Mouse (Mus musculus) spleen, postnatal 4 days (tissue): ENCODE measurements around the gene Pcnt.

ENCODE experiments used
- DNase-seq, 2 experiments: peaks; one replicate each; pipeline ENCODE4 v3.0.0; 2022; ENCODE audit warnings: low spot score in 2 of 2

Gene Pcnt

DNA sequence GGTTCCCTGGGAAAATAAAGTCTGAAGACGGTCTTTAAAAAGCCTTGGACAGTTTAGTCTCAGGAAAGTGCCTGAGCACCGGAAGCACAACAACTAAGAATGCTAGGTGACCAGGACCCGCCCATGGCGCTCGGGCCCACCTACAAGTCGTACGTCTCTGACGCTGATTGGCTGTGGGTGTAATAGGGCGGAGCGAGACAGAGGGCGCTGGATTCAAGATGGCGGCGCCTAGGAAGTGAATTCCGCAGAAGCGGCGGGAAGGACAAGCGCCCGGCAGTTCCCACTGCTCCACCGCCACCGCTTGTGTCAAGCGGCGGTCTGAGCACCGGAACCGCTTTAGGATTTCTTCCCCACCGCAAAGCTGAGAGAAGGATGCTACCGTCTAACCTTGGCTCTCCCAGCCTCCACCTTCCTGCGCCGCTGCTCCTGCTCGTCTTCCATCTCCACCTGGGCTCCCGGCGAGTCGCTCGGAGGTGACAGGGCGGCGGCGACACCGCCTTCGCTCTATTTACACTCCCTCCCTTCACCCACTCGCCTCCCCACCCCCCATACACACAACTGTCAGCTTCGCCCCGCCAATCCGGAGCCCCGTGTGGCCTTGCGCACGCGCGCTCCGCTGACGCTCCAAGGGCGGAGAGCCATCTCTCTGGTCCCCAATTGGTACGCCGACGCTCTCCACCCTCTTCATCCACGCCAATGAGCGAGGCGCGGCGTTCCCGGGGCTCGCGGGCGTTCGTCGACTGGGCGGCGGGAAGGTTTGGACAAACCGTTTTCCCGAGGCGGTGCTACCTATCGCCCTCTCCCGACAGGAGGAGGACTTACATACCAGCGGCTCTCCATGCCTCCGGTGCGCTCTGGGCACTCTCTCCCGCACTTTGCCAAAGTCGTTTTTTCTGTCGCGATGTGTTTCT lies at the start of gene Pcnt:
Gene Pcnt, minus strand, starts transcription at position 609 of the 911 bp plus-strand sequence.
- DNase-seq: peak; percentile 96 to 97

DNA sequence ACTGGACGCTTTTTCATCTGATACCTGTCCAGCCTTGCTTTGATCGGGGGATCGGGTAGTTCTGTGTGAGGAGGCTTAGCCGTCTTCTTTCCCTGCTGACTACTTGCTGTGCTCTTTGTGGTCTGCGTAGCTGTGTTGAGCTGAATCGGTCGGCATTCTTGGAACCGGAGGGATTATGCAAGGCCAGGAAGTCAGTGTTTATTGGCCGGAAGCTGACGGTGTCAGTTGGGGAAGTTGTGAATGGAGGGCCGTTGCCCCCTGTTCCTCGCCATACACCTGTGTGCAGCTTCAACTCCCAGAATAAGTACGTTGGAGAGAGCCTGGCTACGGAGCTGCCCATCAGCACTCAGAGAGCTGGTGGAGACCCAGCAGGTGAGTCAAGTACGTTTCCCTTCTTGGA lies 46.6 kb upstream of the Pcnt start:
- no peak for DNase-seq

DNA sequence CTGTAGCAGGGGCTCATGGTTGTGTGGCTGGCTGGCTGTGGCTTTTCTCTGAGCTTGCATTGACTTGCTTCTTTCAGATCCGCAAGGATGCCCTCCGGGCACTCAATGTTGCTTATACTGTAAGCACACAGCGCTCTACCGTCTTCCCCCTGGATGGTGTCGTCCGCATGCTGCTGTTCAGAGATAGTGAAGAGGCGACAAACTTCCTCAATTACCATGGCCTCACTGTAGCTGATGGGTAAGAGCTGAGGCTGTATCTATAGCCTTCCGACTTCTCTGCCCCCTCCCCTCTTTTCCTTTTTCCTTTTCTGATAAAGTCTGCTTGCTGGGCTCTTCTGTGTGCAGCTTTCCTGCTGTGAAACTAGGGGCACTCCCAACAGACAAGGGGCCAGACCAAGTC lies 45.7 kb upstream of the Pcnt start:
- DNase-seq: no peak

DNA sequence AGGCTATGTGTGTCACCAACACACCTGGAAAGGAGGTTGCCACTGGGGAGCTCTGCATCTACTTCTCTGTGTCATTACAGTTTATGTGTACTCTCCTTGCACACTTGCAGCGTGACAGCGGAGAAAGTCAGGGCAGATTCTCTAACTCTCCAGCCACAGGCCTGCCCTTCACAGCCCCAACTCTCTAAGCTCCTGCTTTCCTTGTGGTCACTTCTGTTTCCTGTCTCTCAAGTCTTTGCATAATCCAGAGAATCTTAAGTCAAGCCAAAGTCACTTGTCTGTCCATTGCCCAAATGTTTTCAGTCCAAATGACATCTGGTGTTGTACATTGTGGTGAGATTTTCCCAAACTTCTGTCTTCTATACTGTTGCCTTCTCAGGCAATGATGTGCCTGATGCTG lies 43.7 kb upstream of the Pcnt start:
- no peak for DNase-seq

DNA sequence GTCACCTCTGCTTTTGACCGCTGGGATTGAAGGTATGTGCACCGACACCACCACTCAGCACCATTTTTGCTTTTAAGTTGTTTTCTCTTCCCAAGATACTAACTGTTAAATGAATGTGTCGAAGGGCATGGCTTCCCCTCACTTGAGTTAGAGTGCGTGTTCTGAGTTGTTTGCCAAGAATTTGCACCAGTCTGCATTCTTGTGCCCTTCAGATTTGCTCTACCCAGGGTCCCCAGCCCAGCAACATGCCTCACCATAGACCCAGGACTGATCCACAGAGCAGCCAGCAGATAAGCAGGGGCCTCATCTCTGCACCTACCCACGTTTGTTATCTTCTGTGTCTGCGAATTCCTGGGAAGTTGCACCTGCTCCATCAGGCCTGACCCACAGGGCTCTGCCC lies 38.9 kb upstream of the Pcnt start:
- DNase-seq: no peak

DNA sequence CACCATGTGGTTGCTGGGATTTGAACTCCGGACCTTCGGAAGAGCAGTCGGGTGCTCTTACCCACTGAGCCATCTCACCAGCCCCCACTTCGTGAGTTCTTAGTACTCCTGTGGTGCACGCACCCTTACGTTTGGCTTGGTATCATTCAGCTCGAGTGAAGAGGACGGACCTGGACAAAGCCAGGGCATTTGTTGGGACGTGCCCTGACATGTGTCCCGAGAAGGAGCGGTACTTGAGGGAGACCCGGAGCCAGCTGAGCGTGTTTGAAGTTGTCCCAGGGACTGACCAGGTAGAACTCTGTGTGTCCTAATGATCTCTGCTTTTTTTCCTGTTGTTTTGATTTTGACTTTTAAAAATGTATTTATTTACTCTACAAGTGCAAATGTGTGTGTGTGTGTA lies 38.3 kb upstream of the Pcnt start:
- no peak for DNase-seq

DNA sequence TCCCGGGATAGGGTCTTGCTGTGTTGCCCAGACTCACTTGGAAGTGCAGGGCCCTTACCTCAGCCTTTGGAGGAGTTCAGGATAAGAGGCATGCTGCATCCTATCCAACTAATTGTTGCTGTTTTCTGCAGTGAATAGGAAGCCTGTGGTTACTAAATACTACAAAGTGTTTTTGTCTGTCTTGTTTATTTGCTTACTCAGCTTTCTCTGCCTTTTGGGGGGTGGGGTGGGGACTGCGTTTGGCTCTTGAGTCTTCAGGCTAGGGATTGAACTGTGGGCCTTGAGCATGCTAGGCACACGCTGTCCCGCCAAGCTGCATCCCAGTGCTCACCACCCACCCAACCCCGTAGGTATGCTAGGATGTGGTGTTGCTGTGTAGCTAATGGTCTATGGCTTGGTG lies 31.2 kb upstream of the Pcnt start:
- DNase-seq: no peak

DNA sequence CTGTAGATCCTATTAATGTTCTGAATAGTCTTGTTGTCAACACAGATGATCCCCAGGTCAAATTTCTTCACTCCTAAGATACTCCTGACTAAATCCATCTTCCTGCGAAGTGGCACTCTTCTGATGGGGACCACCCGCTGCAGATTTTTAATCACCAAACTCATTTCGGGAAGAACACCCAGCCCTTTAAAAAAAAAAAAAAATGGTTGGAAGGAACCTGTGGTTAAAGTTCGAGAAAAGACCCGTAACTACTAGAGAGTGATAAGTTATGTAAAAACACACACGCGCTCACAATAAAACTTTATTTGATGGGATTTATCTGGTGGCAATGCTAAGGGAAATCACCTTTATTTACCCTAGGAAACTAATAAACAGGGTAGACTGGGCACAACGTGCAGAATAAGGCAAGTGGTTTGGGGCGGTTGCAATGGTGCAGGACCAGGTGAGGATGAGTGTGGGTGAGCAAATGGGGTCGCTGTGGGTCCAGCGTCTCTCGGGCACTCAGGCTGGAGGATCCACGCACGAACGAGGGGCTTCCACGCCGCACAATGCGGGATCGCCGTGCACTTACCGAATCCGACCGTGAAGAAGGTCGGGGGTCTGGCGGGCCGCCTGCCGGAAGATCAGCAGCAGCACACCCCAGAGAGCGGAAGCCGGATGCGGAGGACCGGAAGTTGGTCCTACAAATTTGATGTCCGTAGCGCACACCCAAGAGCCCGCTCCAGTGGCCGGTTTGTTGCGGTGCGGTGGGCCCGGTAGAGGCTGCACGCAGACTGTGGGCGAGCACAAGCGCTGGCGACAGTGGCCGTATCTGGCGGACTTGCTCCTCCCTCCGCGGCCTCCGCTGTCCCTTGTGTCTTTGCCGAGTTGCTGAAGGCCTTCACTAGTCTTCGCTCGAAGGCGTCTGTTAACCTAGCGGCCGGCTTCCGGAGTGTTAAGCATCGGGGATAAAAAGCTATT lies 25.9 kb upstream of the Pcnt start, which contains the start of the genes Mcm3ap and Ybey:
Gene Mcm3ap, plus strand, starts transcription at position 725 of the 960 bp plus-strand sequence.
Gene Ybey, minus strand, starts transcription at position 912 of the 960 bp plus-strand sequence.
- DNase-seq: peak; percentile 84 to 93

DNA sequence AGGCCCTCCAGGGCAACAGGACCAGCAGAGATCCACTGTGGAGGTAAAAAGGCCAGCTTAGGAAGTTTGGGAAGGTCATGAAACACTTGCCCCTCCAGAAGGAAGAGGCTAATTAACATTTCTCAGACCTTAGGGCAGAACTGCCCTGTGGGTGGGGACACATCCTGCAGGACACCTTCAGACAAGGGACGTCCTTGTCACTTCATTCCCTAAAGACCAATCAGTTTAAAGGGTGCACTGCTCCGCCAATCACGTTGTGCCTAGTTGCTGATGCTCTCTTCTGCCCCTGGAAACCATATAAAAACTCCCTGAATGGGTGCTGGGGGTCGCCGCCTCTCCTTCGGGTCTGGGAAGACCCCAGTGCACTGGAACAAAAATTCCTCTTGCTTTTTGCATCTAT lies 20.1 kb upstream of the Pcnt start:
- DNase-seq: no peak

DNA sequence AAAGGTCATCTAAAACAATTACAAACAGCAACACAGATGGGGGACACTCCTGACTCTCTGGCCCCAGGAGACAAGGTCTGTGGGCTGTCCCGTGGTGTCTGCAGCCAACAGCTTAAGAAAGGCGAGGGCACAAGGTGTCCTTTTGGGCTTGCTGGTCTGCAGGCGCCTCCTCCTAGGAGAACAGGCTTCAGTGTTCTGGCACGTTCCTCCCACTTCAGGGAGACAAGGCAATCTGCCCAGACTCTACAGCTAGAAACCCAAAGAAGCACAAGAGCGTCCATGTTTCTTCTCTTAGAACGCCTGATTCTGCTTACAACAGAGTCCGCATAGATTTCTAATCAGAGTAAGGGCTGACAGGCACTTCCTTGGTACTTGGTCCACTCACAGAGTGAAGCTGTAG lies 19.7 kb upstream of the Pcnt start:
- DNase-seq: no peak

DNA sequence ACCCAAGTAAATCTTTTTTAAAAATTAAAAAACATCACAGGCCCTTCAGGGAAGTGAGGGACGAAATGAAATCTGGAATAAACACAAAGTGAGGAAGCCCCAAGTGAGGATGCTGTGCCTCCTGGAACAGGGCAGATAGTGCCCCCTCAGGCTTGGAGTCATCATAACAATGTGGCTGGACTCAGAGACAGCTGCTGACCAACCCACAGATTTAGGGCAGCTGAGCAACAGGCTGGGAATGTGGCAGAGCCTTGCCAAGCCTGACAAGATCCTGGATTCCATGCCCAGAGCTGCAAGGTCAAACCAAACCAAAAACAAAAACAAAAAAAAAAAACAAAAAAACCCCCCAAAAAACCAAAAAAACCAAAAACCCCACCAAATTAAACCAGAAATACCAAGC lies 18.7 kb upstream of the Pcnt start:
- no peak for DNase-seq

DNA sequence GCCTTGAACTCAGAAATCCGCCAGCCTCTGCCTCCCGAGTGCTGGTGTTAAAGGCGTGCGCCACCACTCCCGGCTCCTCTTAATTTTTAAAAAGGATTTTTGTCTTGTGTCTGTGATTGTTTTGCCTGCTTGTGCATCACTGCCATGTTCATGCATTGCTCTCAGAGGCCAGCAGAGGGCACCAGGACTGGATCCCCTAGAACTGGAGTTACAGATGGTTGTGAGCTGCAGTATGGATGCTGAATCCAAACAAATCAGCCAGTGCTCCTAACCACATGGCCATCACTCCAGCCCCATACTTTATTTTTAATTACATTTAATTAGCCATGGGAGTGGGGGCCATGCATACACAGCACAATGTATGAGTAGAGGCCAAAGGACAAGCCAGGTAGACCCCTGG lies 12.7 kb upstream of the Pcnt start:
- peak in 1 of 2 experiments; percentile 71 for DNase-seq

DNA sequence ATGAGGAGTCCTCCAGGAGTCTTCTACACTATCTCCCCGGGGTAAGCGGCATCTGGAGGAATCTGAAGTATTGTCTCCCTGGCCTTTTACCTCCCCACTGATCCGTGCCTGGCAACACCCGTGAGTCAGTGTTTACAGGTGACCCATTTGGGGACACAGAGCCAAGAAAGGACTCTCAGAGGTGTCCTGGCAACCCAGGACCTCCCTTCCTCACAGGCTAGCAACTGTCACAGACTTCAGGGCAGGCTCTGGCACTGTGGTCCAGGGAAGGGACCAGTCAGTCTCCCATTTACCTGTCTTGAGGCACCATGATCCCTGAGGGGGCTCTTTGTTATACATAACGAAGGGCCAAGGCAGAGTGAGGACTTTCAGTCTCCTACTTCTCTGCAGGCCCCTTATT lies 6.3 kb upstream of the Pcnt start, which contains the start of gene 2610028H24Rik:
Gene 2610028H24Rik, plus strand, starts transcription at position 231 of the 400 bp plus-strand sequence.
- no peak for DNase-seq

DNA sequence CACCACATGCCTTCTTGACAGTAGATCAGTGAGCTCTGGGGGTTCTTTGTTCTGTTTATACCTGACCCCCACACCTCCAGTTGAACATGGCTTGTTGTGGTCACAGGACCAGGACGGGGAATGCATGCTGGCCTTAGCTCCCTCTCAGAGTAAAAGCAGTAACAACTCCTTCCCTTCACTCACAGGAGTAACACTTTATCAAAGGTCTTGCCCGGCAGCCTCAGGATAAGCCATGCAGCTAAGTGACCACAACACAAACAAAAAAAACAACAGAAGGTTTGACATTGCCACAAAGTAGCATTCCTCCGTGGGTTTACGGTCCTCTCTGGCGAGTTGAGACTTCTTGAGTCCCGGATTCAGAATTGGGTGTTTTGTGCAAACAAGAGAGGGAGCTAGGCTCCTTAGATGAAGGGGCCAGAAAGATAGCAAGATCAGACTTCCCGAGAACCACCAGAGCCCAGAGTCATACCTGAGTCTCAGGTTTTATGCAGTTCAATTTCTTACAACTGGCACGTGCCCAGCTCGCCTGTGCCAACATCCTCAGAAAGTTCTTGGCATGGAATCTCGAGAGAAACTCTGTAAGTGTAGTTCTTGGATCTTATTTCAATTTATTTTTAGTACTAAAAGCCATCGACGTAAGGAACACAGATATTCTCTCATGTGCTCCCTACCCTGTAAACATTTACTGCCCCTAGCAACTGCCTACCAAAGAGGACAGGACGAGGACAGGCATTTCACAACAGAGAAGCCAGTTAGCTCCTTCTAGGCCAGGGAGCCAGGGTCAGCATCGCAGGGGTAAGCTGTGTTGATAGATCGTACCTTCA lies 5.0 kb upstream of the Pcnt start:
- no peak for DNase-seq

DNA sequence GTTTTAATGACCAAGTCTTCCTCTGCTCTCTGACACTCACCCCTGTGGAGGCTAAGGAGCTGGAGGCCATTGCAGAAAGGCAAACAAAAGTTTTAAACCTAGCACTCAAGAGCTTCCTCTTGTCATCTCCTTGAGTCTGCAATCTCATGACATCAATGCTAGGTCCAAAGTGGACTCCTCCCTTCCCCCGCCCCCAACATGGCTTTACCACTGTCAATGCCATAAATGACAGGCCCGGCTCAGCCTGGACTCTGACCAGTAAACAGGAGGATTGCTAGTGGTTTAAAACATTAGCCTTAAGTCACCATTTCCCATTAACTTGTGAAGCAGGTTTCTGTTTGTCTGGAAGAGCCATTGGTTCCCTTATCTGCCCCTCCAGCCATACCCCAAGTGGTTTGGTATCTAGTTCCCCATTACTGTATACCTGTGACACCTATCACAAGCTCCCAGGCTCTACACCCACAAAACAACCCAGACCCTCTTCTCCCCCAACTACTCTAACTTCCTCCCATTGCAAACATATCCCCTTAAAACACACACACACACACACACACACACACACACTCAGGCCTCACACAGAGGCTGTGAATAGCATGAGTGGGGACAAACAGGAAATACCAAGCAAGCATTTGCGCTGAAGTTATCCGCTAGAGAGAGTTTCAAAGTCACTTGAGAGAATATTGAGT lies 3.6 kb upstream of the Pcnt start:
- DNase-seq: no peak

DNA sequence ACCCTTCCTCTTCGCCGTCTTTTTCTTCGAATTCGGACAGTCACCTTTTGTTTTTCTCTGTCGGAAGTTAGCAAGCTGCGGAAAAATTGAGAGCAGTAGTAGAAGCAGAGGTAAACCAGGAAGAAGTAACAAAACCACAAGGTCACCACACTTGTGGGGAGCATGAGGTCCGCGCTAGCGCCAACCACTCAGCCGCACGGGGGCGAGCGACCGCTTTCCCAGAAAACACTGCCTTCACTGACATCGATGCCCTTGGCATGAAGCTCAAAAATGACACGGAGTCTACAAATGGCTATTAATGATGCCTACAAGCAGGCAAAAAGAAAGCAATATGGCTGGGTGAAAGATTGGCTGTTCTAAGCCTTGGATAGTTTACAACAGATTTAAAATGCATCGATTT lies 2.3 kb downstream of the Pcnt start, which contains the start of gene AC141477.1:
Gene AC141477.1, minus strand, starts transcription at position 164 of the 400 bp plus-strand sequence.
- DNase-seq: no peak

DNA sequence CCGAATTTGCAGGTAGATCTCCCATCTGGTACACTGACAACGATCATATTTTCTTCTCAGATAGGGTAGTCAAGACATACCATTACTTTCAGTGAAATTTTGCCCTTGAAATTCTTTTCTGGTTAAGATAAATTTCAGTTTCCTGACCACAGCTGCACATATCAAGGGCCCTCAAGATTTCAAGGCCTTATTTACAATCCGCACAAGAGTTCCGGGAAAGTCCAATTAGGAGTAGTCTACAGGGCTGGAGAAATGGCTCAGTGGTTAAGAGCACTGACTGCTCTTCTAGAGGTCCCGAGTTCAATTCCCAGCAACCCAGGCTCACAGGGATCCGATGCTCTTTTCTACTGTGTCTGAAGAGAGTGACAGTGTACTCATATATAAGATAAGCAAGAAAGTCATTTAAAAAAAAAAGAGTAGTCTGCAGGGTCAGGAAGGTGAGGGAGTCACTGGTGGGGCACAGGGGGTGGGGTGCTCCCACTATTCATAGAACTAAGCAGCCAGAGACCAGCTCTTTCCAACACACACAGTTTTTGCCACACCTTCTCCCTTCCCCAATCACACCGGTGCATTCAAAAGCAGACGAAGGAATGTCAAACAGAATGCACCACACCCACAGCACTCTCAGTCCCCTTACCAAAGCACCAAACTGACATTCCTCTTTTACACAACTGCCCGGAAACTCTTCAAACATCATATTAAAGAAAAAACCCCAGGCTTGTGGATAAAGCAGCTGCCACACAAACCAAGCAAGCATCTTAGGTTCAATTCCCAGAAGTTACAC lies 3.3 kb downstream of the Pcnt start:
- no peak for DNase-seq

DNA sequence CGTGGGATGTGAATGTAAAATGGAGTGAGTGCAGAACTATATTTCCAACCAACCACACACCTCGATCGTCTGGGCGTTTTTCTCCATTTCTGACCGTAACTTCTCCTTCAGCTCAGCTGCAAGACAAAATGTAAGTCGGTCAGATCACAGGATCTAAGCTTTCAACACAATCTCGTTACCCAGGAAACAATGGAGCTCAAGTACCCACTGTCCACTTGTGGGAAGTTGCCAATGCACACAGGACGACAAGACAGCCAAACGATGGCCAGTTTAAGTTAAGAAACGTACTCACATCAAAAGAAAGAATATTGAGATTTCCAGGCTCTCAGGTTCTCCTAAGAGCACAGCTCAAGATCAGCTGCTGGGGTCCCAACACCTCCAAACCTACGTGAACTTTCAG lies 8.7 kb downstream of the Pcnt start:
- no peak for DNase-seq

DNA sequence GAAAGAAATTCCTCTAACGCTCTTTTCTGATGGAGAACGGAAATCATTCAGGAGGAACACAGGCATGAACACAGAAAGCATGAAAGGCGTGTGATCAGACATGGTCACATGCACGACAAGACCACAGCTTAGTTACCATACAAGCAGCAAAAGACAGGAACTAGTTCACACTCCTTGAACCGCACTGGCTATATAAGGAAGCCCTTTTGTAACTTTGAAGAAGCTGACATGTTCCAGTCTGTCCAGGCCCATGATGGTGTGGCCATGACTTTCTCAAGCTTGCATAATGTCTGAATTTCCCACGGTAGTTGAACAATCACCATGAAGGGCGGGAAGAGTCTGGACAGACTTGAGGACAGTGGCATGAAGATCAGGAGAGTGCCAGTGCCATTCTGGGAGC lies 16.9 kb downstream of the Pcnt start:
- DNase-seq: no peak

DNA sequence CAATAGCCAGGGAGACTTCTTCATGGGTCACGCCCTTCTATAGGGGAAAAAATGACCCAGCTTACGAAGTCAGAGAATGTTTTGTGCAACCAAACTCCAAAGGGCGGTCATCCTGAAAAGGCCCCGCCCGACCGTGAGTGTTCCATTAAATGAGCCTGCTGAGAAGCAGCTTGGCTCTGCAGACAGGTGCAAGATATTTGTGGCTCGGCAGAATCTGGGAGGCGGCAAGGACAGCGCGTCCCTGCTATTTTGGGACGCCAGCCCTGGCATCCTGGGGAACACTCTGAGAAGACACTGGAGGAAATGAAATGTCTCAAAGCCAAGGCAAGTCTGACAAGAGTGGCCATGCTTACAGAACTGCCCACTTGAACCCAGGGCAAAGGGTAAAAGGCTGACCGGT lies 25.8 kb downstream of the Pcnt start:
- DNase-seq: no peak
